Mouse (Mus musculus) midbrain, postnatal 0 days (tissue): Measurements from ENCODE around the gene P4ha1. TPM values are rescaled to one million over a fixed set of nuclear protein-coding genes. Genes with fewer than 3 reads are reported as not detected.
"Not testable (repeated sequence)": the region's sequence is repeated elsewhere in the genome, so short reads cannot be mapped to it uniquely, and the experiment has no call there.

ENCODE experiments used
- ATAC-seq: fragments of 200-750 bp; cut with Nextera tagmentation; 2 replicates; pipeline ENCODE4 v1.8.0; 2017; ENCODE audit warnings: moderate number of reproducible peaks, mild to moderate bottlenecking, moderate TSS enrichment, moderate library complexity; ENCODE audit not compliant: low FRiP score
- DNase-seq: peaks from one replicate; pipeline ENCODE4 v3.0.0-alpha.2; 2015; ENCODE audit warnings: low spot score
- H3K27ac ChIP-seq: fragments of 300-500 bp; sonication (generic); 2 replicates; pipeline ENCODE4 v1.5.1; 2014; ENCODE audit warnings: low read depth, mild to moderate bottlenecking, low read length, mixed read lengths
- H3K27me3 ChIP-seq: fragments of 300-500 bp; sonication (generic); 2 replicates; pipeline ENCODE4 v1.6.1; 2014; ENCODE audit warnings: low read length, control low read depth, mixed read lengths; ENCODE audit not compliant: insufficient read depth
- H3K36me3 ChIP-seq: fragments of 300-500 bp; sonication (generic); 2 replicates; pipeline ENCODE4 v1.6.1; 2014; ENCODE audit warnings: low read length, control low read depth, mixed read lengths; ENCODE audit not compliant: insufficient read depth
- H3K4me1 ChIP-seq: fragments of 300-500 bp; sonication (generic); 2 replicates; pipeline ENCODE4 v1.6.1; 2014; ENCODE audit warnings: mild to moderate bottlenecking, control low read depth, antibody characterized with exemption, low read length, mixed read lengths; ENCODE audit not compliant: insufficient read depth
- H3K4me2 ChIP-seq: fragments of 300-500 bp; sonication (generic); 2 replicates; pipeline ENCODE4 v1.6.1; 2014; ENCODE audit warnings: low read depth, mild to moderate bottlenecking, low read length, mixed read lengths; ENCODE audit not compliant: poor library complexity, severe bottlenecking
- H3K4me3 ChIP-seq: fragments of 300-500 bp; sonication (generic); 2 replicates; pipeline ENCODE4 v1.5.1; 2014; ENCODE audit warnings: low read depth, mild to moderate bottlenecking, low read length, moderate library complexity
- H3K9ac ChIP-seq: fragments of 300-500 bp; sonication (generic); replicated peaks from 2 replicates; pipeline ENCODE4 v1.6.1; 2014; ENCODE audit warnings: mild to moderate bottlenecking, low read length, moderate library complexity, mixed read lengths; ENCODE audit not compliant: poor library complexity, severe bottlenecking
- H3K9me3 ChIP-seq: fragments of 300-500 bp; sonication (generic); 2 replicates; pipeline ENCODE4 v1.6.1; 2016; ENCODE audit warnings: low read length, control low read depth
- CTCF ChIP-seq: IDR thresholded peaks from 2 replicates; pipeline ENCODE4 v1.5.1; 2016; ENCODE audit warnings: antibody characterized with exemption, mild to moderate bottlenecking
- WGBS: fragments of 180-500 bp; shearing (Covaris S2); extraction: QIAGEN DNeasy Blood & Tissue Kit; methylation state at CpG from one replicate; pipeline ENCODE4 v1.1.7; 2014; 5-methylcytosine and 5-hydroxymethylcytosine counted together
- polyA plus RNA-seq: library from polyadenylated mRNA; unstranded; fragments of >200 nt; fragmentation: Nextera tagmentation; extraction: Ambion mirVana; gene quantifications from 2 replicates; pipeline ENCODE4 v1.2.1, GENCODE M21; 2015
- total RNA-seq: library from RNA; depleted of rRNA; stranded (reverse); fragments of >200 nt; gene quantifications from 2 replicates; pipeline ENCODE4 v1.2.3, GENCODE M21; 2014

P4ha1 gene
- total and polyA plus RNA-seq, 2 experiments from 2014 or later = 14.2 to 25.9 TPM

DNA sequence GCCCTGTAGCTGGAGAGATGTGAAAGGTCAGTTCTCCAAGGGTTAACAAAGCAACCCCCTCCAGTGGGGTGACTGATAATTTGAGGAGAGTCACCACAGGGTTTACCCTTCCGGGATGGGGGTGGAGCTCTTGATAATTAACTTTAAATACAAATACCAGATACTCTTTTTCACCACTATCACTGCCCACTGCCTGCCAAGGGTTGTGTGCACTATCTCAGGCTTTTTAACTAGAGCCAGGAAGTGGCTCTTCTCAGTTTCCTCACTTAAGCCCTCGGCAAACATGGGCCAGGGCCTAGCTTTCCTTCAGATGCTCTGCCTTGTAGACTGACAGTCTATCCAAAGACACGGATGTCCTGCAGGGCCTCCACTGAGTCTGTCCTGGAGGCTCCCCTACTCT lies 56.8 kb downstream of the P4ha1 start:
- H3K27me3 ChIP-seq = no peaks in the 10 kb centered on the region
- H3K4me3 ChIP-seq = no peak overlapping the region
- no peak overlapping the region for H3K27ac ChIP-seq
- no peaks in the 10 kb centered on the region for H3K36me3 ChIP-seq
- no peaks in the 10 kb centered on the region for H3K4me1 ChIP-seq
- no peak for TF ChIP-seq CTCF
- H3K9me3 ChIP-seq = no peaks in the 10 kb centered on the region
- ATAC-seq (no peak), DNase-seq (no peak)
- no peak overlapping the region for H3K9ac ChIP-seq
- WGBS = 66% methylated on average over 3 of the region's 3 CpGs
- H3K4me2 ChIP-seq = no peak overlapping the region

DNA sequence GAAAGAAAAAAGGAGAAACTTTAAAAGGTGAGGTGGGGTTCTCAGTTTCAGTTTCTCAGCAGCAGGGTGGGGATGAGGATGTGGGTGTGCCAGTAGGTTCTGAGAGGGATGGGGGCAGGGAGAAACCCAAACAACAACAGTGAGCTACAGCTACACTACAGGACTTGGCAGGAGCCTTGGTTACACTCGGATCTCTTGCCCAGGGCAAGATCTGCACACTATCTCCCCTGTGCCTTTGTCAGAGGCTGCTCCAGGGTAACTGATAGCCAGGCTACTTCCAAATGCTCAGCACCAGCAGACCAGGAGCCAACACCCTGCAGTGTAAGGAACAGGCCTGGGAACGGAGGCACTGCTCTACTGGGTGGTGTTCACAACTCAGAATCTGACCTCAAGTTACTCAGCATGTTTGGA lies 57.3 kb downstream of the P4ha1 start:
- H3K4me1 ChIP-seq = no peaks in the 10 kb centered on the region
- H3K9me3 ChIP-seq = no peaks in the 10 kb centered on the region
- no peaks in the 10 kb centered on the region for H3K27me3 ChIP-seq
- H3K27ac ChIP-seq = no peak overlapping the region
- TF ChIP-seq CTCF = no peak
- no peak for ATAC-seq
- no peak overlapping the region for H3K4me3 ChIP-seq
- H3K9ac ChIP-seq = no peak overlapping the region
- no peak for DNase-seq
- H3K4me2 ChIP-seq = no peak overlapping the region
- WGBS = 78% methylated on average over 2 of the region's 2 CpGs
- no peaks in the 10 kb centered on the region for H3K36me3 ChIP-seq

DNA sequence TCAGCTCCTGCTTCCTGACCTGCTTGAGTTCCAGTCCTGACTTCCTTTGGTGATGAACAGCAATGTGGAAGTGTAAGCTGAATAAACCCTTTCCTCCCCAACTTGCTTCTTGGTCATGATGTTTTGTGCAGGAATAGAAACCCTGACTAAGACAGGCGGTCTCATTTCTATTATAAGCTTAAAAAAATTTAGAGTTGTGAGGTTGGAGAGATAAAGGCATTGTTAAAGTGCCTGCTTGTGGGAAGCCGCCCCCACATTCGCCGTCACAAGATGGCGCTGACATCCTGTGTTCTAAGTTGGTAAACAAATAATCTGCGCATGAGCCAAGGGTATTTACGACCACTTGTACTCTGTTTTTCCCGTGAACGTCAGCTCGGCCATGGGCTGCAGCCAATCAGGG lies 58.5 kb downstream of the P4ha1 start:
- not testable (repeated sequence) for H3K4me2 ChIP-seq, H3K4me3 ChIP-seq, H3K9me3 ChIP-seq, H3K4me1 ChIP-seq, H3K36me3 ChIP-seq, ATAC-seq, DNase-seq, H3K9ac ChIP-seq, H3K27ac ChIP-seq, H3K27me3 ChIP-seq
- WGBS = 92% methylated on average over 5 of the region's 10 CpGs

DNA sequence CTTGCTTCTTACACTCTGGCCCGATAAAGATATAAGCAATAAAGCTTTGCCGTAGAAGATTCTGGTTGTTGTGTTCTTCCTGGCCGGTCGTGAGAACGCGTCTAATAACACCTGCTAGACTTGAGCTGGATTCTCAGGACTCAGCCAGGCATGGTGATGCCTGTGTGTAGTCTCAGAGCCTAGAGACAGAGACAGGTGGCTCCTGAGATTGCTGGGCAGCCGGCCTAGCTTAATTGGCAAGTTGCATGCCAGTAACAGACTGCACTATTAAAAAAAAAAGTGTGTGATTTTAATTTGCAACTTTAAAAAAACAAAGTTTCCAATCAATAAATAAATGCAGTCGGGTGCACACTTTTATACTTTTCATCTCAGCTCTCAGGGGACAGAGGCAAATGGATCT lies 63.9 kb downstream of the P4ha1 start:
- no peak for TF ChIP-seq CTCF
- no peaks in the 10 kb centered on the region for H3K4me1 ChIP-seq
- peak; percentile 10 for DNase-seq
- no peak overlapping the region for H3K9ac ChIP-seq
- no peak overlapping the region for H3K27ac ChIP-seq
- ATAC-seq = no peak
- H3K9me3 ChIP-seq = peaks cover 10% of the 10 kb centered on the region
- 97% methylated on average over 7 of the region's 8 CpGs for WGBS
- no peak overlapping the region for H3K4me2 ChIP-seq
- H3K36me3 ChIP-seq = no peaks in the 10 kb centered on the region
- H3K4me3 ChIP-seq = no peak overlapping the region
- H3K27me3 ChIP-seq = no peaks in the 10 kb centered on the region

DNA sequence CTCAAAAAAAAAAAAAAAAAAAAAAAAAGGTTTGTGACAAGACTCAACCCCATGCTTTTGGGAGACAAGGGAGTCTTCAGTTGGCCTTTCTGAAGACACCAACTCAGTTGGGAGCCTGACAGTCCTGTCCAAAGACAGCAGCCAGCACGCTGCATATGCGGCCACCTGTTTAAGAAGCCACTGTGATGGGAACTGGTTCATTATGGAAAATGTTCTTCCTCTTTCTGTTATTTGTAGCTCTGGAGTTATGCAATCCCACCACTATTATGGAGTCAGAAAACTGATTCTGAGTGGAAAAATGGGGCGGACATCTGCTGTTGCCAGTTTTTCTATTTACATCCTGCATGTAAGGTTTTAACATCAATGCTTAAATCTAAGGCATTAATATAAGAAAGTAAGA lies 66.6 kb downstream of the P4ha1 start:
- Histone ChIP-seq H3K27ac (no peak overlapping the region), H3K9me3 (peaks cover 10% of the 10 kb centered on the region), H3K4me2 (no peak overlapping the region), H3K4me3 (no peak overlapping the region), H3K36me3 (no peaks in the 10 kb centered on the region), H3K4me1 (no peaks in the 10 kb centered on the region), H3K9ac (no peak overlapping the region), H3K27me3 (no peaks in the 10 kb centered on the region)
- 98% methylated on average over 3 of the region's 3 CpGs for WGBS
- TF ChIP-seq CTCF = no peak
- DNase-seq (no peak), ATAC-seq (no peak)

DNA sequence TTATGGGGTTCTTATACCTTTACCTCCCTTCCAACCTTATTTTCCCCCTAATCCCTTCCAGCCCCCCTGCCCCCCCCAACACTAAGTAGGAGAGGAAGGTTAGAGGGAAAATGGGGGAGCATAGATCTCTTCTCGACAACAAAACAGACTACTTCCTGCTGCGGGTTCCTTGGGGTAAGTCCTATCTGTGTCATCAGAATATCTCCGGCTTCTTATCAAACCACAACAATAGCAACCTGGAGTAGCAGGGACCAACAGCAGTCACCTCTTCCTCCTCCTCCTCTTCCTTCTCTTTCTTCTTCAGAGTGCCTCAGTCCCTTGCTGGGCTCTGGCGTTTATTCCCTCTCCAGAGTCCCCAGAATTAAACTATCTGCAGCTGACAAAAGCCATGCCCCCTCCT lies 68.8 kb downstream of the P4ha1 start:
- H3K9ac ChIP-seq = no peak overlapping the region
- ATAC-seq (no peak), DNase-seq (no peak)
- 77% methylated on average over 4 of the region's 4 CpGs for WGBS
- H3K4me2 ChIP-seq = no peak overlapping the region
- TF ChIP-seq CTCF = no peak
- no peaks in the 10 kb centered on the region for H3K36me3 ChIP-seq
- H3K27me3 ChIP-seq = no peaks in the 10 kb centered on the region
- H3K4me3 ChIP-seq = no peak overlapping the region
- no peak overlapping the region for H3K27ac ChIP-seq
- no peaks in the 10 kb centered on the region for H3K4me1 ChIP-seq
- H3K9me3 ChIP-seq = peaks cover 10% of the 10 kb centered on the region

DNA sequence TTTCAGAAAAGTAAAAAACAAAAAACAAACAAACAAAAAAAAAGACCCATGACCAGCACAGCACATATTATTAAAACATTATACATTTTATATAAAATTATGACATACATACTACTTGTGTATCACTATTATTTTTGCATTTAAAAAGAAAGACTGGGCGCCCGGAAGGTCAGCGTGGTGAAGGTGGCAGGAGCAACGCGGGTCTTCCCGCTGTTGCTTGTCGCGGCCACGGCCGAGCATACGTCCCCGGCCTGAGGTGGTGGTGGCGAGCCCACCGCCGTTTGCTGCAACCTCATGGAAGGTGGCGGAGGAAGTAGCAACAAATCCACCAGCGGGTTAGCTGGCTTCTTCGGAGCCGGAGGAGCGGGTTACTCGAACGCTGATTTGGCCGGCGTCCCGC lies 72.4 kb downstream of the P4ha1 start, which contains the start of gene Gm10273:
Gene Gm10273, plus strand, starts transcription at position 172 of the 400 bp plus-strand sequence.
- H3K4me2 ChIP-seq = not testable (repeated sequence)
- 83% methylated on average over 8 of the region's 25 CpGs for WGBS

More for the DNA sequence above, 72.4 kb downstream of the P4ha1 start, which contains the start of gene Gm10273:
- not testable (repeated sequence) for H3K9ac ChIP-seq, H3K4me3 ChIP-seq, H3K4me1 ChIP-seq, H3K27me3 ChIP-seq, H3K9me3 ChIP-seq, ATAC-seq, H3K36me3 ChIP-seq, DNase-seq, H3K27ac ChIP-seq
